Mouse (Mus musculus) retina, postnatal 1 day (tissue): ENCODE results near the gene Gnaz.
"Not testable (repeated sequence)": the region's sequence is repeated elsewhere in the genome, so short reads cannot be mapped to it uniquely, and the experiment has no call there.

Experiments used
- DNase-seq: peaks from one replicate; pipeline ENCODE4 v3.0.0-alpha.2; 2012

Gnaz gene

DNA sequence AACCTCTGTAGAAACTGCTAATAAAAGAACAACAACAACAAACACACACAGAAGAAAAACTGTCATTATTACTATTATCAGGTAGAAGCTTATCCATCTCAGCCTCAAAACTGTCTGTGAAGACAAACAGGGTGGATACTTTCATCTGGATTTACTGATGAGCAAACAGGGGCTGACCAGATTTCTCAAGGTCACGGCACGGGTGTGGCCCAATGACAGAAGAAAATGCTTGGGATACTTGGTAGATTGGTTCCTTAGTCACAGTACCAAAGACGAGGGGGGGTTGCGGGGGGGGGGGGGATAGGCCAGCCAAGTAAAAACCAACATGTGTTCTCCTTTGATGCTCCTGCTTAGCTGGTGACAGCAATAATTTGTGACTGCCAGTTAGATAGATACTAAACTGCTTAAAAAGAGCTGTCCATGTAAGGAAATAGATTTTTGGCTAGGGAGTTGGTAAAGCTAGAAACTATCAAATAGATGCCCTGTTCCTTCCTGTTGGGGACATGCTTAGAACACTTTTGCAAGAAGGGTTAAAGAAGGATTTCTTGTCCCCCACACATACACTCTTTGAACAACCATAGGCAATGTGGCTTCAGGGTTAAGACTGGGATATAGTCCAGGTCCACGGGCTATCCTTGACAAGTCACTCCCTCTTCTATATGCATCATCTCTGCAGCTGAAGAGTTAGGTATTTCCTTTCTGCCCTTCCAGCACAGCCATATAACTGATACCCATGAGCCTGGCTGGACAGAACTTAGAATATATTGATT, 64.6 kb downstream of the Gnaz start:
- no peak for DNase-seq

GRCm38 (mm10) chr10:75032395-75032794, 65.4 kb downstream of the Gnaz start, which contains the start of gene Rsph14:
TSS of gene Rsph14 (minus strand) at chr10:75032586.
- peak; percentile 96 for DNase-seq

GRCm38 (mm10) chr10:75036883-75037379, 70.0 kb downstream of the Gnaz start, which contains the start of gene Rab36:
TSS of gene Rab36 (plus strand) at chr10:75037058.
- peak; percentile 99 for DNase-seq

DNA sequence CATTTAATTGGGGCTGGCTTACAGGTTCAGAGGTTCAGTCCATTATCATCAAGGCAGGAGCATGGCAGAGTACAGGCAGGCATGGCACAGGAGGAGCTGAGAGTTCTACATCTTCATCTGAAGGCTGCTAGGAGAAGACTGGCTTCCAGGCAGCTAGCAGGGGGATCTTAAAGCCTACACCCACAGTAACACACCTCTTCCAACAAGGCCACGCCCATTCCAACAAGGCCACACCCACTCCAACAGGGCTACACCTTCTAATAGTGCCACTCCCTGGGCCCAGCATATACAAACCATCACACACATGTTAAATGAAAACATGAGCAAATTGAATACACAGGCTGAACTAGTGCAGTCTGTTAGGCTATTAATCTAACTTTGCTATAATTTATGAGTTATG, 75.1 kb downstream of the Gnaz start:
- not testable (repeated sequence) for DNase-seq

DNA sequence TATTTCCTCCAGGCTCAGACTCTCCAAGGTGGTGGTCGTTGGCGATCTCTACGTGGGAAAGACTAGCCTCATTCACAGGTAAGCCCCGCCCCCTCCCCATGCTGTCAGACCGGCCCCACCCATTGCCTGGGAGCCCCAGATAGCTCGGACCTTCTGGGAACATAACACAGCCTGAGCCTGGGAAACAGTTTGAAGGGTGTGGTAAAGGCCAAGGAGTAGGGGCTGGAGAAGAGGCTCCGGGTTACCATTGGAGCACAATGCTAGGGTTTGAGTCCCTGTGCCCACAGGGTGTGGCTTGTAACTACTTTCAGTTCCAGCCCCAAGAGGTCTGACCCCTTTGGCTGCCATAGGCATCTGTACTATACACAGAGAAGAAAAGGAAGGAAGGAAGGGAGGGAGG, 77.5 kb downstream of the Gnaz start:
- no peak for DNase-seq

GRCm38 (mm10) chr10:75045831-75046230, 78.9 kb downstream of the Gnaz start:
- DNase-seq: no peak

- no peak for DNase-seq
These were observed 81.7 kb downstream of the Gnaz start for GRCm38 (mm10) chr10:75048711-75049110.

GRCm38 (mm10) chr10:75051364-75052074, 84.5 kb downstream of the Gnaz start:
- DNase-seq: no peak

- no peak for DNase-seq
These were observed 85.9 kb downstream of the Gnaz start for GRCm38 (mm10) chr10:75052902-75053301.

- no peak for DNase-seq
These were observed 86.7 kb downstream of the Gnaz start for GRCm38 (mm10) chr10:75053655-75054054.

GRCm38 (mm10) chr10:75054125-75054524, 87.1 kb downstream of the Gnaz start:
- DNase-seq: no peak

DNA sequence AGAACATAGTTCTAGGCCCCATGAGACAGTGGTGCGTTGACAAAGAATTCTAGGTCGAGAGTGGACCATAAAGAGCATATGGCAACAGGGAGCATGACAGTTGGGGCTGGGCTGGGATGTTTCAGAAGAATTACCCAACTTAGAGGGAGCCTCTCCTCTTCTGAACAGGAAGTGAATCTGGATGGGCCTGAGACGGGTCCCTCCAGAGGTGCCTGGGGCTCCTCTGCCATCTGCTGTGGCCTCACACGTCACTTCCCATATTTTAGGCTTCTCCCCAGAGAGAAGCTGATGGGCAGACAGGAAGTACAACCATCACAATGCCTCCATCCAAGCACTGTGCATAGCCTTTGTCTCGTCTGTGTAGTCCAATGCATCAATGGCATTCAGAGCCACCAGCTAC, 88.7 kb downstream of the Gnaz start:
- no peak for DNase-seq

DNA sequence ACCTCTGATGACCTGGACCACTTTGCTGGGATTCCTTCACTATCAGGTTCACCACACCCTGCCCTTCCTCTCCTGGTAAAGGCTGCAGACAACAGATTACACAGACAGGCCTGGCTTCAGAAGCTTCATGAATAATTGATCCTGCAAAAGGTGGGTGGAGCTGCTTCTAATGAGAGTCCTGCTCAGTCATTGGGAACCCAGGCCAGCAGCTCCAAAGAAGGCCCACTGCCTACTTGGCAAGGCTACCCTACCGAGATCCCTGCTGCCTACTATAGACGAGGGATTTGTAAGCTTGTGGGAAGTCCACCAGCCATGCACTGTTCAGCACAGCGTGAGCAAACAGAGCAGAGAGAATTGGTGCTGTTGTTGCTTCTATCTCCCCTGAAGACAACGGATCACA, 89.3 kb downstream of the Gnaz start:
- DNase-seq: peak; percentile 46

- DNase-seq: no peak
These were observed 91.4 kb downstream of the Gnaz start for GRCm38 (mm10) chr10:75058336-75058735.

GRCm38 (mm10) chr10:75058761-75059395, 91.9 kb downstream of the Gnaz start:
- peak; percentile 63 for DNase-seq

- peak; percentile 81 for DNase-seq
These were observed 92.4 kb downstream of the Gnaz start for GRCm38 (mm10) chr10:75059396-75059795.

DNA sequence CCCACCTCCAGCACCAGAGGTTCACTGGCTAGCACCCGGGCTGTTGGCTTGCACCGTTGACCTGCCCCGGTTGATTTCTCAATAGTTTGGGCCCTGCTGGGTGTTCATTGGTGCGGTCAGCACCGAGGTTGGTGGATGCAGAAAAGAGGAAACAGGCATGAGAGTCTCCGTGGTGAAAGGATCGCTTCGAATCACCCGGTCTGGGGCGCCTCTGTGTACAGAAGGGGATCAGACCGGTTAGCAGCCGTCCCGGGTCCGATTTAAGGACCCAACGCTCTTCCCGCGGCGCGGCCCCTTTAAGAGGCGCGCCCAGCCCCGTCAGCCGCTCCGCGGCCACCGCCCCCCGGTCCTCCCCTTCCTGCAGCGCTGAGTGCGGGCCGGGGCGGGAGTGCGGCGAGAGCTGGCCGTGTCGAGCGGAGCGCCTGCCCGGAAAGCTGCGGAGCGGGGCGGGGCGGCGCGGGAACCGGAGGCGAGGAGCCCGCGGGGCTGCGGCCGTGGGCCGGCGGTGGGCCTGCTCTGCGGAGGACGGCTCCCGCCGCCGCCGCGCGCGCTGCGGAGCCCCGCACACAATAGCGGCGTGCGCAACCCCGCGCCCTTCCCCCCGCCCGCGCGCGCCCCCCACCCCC, 93.4 kb downstream of the Gnaz start, which contains the start of gene Bcr:
TSS of gene Bcr (plus strand) at position 376 of the 626 bp plus-strand sequence.
- peak; percentile 86 for DNase-seq

GRCm38 (mm10) chr10:75060843-75061235, 93.9 kb downstream of the Gnaz start:
- DNase-seq: peak; percentile 46

DNA sequence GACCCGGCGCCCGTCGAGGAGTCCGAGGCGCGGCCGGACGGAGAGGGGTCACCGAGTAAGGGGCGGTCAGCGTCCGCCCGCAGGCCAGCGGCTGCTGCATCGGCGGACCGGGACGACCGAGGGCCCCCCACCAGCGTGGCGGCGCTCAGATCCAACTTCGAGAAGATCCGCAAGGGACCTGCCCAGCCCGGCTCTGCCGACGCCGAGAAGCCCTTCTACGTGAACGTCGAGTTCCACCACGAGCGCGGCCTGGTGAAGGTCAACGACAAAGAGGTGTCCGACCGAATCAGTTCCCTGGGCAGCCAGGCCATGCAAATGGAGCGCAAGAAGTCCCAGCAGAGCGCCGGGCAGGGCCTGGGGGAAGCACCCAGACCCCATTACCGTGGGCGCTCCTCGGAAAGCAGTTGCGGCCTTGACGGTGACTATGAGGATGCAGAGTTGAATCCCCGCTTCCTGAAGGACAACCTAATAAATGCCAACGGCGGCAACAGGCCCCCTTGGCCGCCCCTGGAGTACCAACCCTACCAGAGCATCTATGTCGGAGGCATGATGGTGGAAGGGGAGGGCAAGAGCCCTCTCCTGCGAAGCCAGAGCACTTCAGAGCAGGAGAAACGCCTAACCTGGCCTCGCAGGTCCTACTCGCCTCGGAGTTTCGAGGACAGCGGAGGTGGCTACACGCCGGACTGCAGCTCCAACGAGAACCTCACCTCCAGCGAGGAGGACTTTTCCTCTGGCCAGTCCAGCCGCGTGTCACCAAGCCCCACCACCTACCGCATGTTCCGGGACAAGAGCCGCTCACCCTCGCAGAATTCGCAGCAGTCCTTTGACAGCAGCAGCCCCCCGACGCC, 94.6 kb downstream of the Gnaz start:
- DNase-seq: peak; percentile 56

DNA sequence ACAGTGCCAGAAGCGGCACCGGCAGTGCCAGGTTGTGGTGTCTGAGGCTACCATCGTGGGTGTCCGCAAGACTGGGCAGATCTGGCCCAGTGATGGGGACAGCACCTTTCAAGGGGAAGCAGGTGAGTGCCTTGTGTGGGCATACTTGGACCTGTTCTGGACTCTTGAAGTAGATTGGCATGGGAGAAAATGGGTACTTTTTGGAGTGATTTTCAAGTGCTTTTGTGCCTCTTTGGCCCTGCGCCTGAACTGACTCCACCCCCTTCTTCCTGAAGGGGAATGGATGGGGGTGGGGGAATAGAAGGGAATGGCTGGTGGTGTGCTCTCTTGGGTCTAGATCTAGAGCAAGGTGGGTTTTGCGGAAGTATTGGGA, 95.2 kb downstream of the Gnaz start:
- peak; percentile 24 for DNase-seq

DNA sequence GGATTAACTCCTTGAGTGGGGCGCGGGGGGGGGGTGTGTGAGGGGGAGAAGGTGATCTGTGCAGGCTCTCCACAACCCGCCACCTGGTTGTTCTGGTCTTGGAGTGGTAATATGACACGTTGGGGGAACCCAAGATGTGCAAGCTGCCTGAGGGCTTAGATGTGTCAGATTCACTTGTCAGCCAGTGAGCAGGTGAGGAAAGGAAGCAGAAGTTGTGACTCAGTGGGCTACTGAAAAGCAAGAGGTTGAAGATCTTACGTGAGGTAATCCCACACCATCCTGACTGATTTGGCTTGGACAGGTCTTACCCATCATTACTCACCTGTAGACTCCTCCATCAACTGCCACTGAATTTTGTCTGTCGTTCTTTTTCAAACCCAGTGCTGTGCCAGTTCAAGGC, 95.6 kb downstream of the Gnaz start:
- no peak for DNase-seq
